9 mouse cellular contexts compared by ENCODE assay signal in the genomic region with DNA sequence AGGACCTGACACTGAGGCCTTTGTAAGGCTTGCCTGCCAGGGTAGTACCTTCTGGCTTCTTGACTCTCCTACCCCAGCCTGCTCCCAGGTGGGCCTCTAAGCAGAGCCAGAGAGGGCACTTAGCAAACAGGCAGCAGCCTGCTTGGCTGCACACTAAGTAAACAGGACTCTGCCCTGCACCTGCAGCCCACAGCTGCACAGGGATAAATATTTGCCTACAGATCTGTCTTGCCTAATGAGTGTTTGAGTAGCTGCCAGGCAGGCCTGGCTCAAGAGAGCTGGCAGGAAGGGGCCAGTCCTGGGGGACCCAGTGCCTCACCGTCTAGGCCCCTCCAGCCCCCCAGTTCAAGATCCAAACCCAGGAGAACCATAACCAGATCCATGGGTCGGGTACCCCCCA. TPM values are rescaled to one million over a fixed set of nuclear protein-coding genes. Genes with fewer than 3 reads are reported as not detected.
DNase-seq lines count a peak whose midpoint lies in the region; ATAC-seq lines count a peak whose summit lies in the region.
"Had no signal": no experiment of that assay in that cellular context is flagged by ENCODE, and none has a peak within 500 bp of the region (broad histone marks: within the 10 kb centered on the region; RNA-seq: fewer than 3 reads in every experiment).

No protein-coding gene starts in this region.

- no peak overlapping the region for H3K9ac ChIP-seq in hindbrain, embryonic 14.5 days
- H3K9ac ChIP-seq in limb, embryonic 15.5 days = no peak overlapping the region
- H3K9ac ChIP-seq: neural tube, embryonic 12.5 days had no signal

- no peaks in the 10 kb centered on the region for H3K27me3 ChIP-seq in hindbrain, embryonic 14.5 days (ENCODE audit: control insufficient read depth, insufficient read depth, low read length)
- H3K27me3 ChIP-seq in limb, embryonic 15.5 days = no peaks in the 10 kb centered on the region
- H3K27me3 ChIP-seq: neural tube, embryonic 12.5 days had no signal

- H3K9me3 ChIP-seq in hindbrain, embryonic 14.5 days (ENCODE audit: control insufficient read depth, low read length) = no peaks in the 10 kb centered on the region
- no peaks in the 10 kb centered on the region for H3K9me3 ChIP-seq in limb, embryonic 15.5 days
- H3K9me3 ChIP-seq: neural tube, embryonic 12.5 days had no signal

- H3K4me1 ChIP-seq in hindbrain, embryonic 14.5 days (replicated peaks; ENCODE audit: control insufficient read depth, insufficient read depth, low read length) = peaks cover 9% of the 10 kb centered on the region; the same call in 1 of the 2 replicates
- peaks cover 6% of the 10 kb centered on the region for H3K4me1 ChIP-seq in limb, embryonic 15.5 days

- peak; percentile 78 for ATAC-seq in hindbrain, embryonic 14.5 days (ENCODE audit: low FRiP score)
- peak; percentile 65; the same call in 1 of the 2 replicates for ATAC-seq in limb, embryonic 15.5 days (ENCODE audit: insufficient number of reproducible peaks, low FRiP score, low TSS enrichment, low read depth)
- ATAC-seq in monocyte, adult 5-6 weeks (replicated peaks; ENCODE audit: insufficient number of reproducible peaks, low FRiP score, low TSS enrichment, poor library complexity, severe bottlenecking) = 0 out of 2 replicates have a peak, but pooled peaks have one; percentile 22

- H3K4me3 ChIP-seq in hindbrain, embryonic 14.5 days (replicated peaks; ENCODE audit: low read length) = no peak overlapping the region
- no peak overlapping the region for H3K4me3 ChIP-seq in limb, embryonic 15.5 days
- H3K4me3 ChIP-seq: neural tube, embryonic 12.5 days had no signal

- WGBS in hindbrain, embryonic 14.5 days = 59% methylated on average over 2 of the region's 2 CpGs
- WGBS in limb, embryonic 15.5 days = 27% methylated on average over 2 of the region's 2 CpGs

- H3K4me2 ChIP-seq in hindbrain, embryonic 14.5 days (replicated peaks) = no peak overlapping the region
- H3K4me2 ChIP-seq in limb, embryonic 15.5 days = no peak overlapping the region
- H3K4me2 ChIP-seq: neural tube, embryonic 12.5 days had no signal

- H3K27ac ChIP-seq in hindbrain, embryonic 14.5 days = peak overlapping the region; percentile 57; the same call in 1 of the 2 replicates
- no peak overlapping the region for H3K27ac ChIP-seq in limb, embryonic 15.5 days
- H3K27ac ChIP-seq: neural tube, embryonic 12.5 days had no signal

- peak; percentile 25 to 29 for DNase-seq in cerebellum, postnatal 10 days
- DNase-seq in cerebellum, postnatal 36 days = no peak
- DNase-seq in hindbrain, embryonic 14.5 days (ENCODE audit: low spot score) = peak; percentile 40
- no peak for DNase-seq in cerebellum, adult 9-11 months
- no peak for DNase-seq in cerebellum, postnatal 4 days (ENCODE audit: low spot score in 2 of 2)
- DNase-seq in layer of hippocampus, postnatal 14 days (ENCODE audit: low spot score in 2 of 2) = no peak

- no peaks in the 10 kb centered on the region for H3K36me3 ChIP-seq in hindbrain, embryonic 14.5 days (replicated peaks; ENCODE audit: control insufficient read depth, insufficient read depth)
- H3K36me3 ChIP-seq in limb, embryonic 15.5 days = no peaks in the 10 kb centered on the region
- H3K36me3 ChIP-seq: neural tube, embryonic 12.5 days had no signal

RNA-seq across cellular contexts. Expression of a gene that starts 43.4 kb away (rescaled TPM):
- 92.9 and 98.6 TPM in 2 replicates for polyA plus RNA-seq in hindbrain, embryonic 14.5 days (2014; fragmentation: Nextera tagmentation; extraction: Ambion mirVana)
- 99.1 and 107 TPM in 2 replicates for polyA plus RNA-seq in limb, embryonic 15.5 days (2015; fragmentation: Nextera tagmentation; extraction: Ambion mirVana)
- 19.8 to 26.8 TPM (median 22.8 TPM) in 3 replicates for total RNA-seq in monocyte, adult 5-6 weeks (2017)
- 10 to 100 TPM; 37.1 to 44.4 TPM for total RNA-seq in layer of hippocampus, postnatal 14 days (2021)

RNA-seq across cellular contexts. Expression of a gene that starts 54.1 kb away (rescaled TPM):
- 24.9 and 30.1 TPM in 2 replicates for polyA plus RNA-seq in hindbrain, embryonic 14.5 days (2014; fragmentation: Nextera tagmentation; extraction: Ambion mirVana)
- polyA plus RNA-seq in limb, embryonic 15.5 days (2015; fragmentation: Nextera tagmentation; extraction: Ambion mirVana) = 3.9 and 4.1 TPM in 2 replicates
- total RNA-seq in monocyte, adult 5-6 weeks (2017) = 0.19 to 0.85 TPM in 2 of 3 replicates, not detected in the other
- 100 to 1,000 TPM; 818 to 860 TPM for total RNA-seq in layer of hippocampus, postnatal 14 days (2021)

Comparison
In these comparisons a context has a peak if more than half of its experiments do, and no peak if none do; other contexts are left out.
1. DNase-seq: peak in cerebellum, postnatal 10 days (2 of 2) and hindbrain, embryonic 14.5 days (single experiment); none in cerebellum, postnatal 36 days (0 of 2), cerebellum, adult 9-11 months (single experiment), cerebellum, postnatal 4 days (0 of 2) and layer of hippocampus, postnatal 14 days (0 of 2).
2. ATAC-seq: peak in every context shown above with its lines; median percentile 78 in hindbrain, embryonic 14.5 days; 65 in limb, embryonic 15.5 days; 22 in monocyte, adult 5-6 weeks.
3. RNA of a gene that starts 54.1 kb away (total RNA-seq): 818 to 860 TPM in layer of hippocampus, postnatal 14 days; 0.19 to 0.85 TPM in monocyte, adult 5-6 weeks; every median in the first group is over 100 times any median in the second.